Mouse (Mus musculus): ENCODE measurements at regions not wholly inside any gene's neighbourhood (a gene's known extent, or its start where the extent isn't known, plus 50 kb on each side); places are given as distances from the start of the nearest gene placed in this dataset.

DNA sequence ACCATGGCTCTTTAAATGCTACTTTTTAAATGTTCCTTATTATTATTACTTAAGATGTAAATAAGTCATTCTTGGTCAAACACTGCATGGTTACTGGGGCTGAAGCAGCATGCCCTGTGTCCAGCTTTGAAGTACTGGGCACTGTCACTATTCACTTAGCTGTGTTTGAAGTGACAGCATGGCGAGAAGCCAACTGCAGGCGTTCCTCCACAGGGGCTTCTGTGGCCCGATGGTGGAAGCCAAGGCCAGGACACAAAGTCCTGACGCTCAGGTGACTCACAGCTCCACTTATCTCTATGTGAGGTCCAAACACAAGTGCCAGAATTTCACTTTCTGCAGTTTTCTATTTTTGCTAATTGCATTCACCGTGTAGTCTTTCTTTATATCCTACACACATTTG lies 65.3 kb downstream of the Cdca7 start:
- no peak for ATAC-seq

DNA sequence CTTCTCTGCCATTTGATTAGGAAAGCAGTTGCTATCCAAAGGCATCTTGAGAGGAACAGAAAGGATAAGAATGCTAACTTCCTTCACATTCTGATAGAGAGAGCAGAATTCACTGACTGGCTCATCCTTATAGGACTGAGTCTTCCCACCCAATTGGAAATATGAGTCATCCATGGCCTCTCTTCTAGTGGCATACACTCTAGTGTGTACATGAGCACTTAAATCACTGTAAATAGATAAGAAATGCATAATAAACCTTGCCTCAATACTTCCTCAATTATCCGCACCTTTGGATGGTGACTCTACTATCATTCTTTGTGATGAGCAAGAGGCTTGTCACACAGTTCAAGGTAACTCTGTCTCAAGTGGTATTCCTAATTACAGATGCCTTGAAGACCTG lies 69.5 kb downstream of the Cdca7 start:
- ATAC-seq, result no peak

DNA sequence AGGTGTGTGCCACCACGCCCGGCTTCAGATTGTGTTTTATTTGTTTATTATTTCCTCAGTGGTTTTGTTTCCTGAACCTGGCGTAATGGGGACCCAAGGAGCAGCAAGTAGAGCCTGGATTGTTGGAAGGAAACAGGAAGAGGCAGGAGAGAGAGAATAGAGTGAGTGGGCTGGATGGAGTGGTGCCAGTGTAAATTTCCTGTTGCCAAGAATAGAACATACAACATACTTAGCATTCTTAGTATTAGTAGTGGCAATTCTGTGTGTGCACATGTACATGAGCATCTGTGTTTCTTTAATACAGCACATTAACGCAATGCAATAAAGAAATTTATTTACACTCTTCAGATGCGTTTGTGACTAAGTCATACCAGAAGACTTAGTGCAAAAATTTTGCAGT lies 70.5 kb downstream of the Cdca7 start:
- ATAC-seq, result no peak

DNA sequence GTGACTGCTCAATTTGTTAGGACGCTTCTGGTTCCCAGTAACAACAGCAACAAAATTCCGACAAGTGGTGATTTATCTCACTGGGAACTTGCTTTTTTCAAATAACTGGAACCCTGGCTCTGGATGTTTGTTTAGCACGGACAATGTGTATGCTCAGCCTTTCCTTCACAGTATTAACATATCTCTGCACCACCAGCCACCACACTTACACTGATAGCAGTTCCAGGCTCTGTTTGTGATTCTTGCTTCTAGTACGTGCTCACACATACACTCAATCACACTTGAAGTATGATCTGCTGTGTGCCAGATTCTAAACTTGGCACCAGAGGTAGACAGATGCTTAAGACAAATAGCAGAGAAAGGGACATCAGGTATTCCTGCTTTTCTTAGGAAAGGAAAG lies 71.0 kb downstream of the Cdca7 start:
- ATAC-seq, result no peak

DNA sequence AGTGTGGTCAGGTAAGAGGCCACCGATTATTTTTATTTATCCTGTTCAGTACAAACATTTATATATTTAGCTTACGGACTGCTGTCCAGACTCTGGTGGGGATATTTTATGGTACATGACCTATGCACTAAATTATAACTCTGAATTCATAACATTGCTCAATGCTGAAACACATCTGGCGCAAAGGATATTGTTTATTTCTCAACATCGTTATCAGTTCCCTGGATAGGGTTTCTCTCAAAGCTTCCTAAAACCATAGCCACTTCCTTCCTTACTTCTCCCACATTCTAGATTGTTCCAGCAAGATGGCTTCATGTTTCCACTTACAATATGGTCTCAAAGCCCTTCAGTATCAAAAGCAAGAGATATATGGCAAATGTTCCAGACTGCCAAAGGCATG lies 75.3 kb downstream of the Cdca7 start:
- ATAC-seq, result no peak

GRCm38 (mm10) chr2:72554603-72555002 lies 78.6 kb downstream of the Cdca7 start:
- ATAC-seq, result no peak

DNA sequence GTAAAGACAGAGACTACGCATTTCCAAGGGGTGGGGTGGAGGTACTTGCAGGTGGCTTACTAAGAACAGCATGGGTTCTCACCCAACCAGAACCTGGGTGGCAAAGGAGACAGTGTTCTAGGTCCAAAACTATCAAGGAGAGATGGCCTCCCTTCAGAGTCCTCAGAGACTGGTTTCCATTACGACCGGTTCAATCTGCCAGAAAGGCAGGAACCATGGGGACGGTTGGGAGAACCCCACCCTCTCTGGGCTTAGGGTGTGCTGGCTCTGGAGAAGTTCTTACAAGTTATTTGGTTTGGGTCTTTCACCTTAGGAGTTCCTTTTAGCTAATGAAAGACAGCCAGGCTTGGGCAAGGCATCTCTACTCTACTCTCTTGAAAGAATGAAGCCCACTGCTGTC lies 79.2 kb downstream of the Cdca7 start:
- no peak for ATAC-seq

- ATAC-seq, result no peak
These were observed 79.6 kb downstream of the Cdca7 start for GRCm38 (mm10) chr2:72555556-72555955.

DNA sequence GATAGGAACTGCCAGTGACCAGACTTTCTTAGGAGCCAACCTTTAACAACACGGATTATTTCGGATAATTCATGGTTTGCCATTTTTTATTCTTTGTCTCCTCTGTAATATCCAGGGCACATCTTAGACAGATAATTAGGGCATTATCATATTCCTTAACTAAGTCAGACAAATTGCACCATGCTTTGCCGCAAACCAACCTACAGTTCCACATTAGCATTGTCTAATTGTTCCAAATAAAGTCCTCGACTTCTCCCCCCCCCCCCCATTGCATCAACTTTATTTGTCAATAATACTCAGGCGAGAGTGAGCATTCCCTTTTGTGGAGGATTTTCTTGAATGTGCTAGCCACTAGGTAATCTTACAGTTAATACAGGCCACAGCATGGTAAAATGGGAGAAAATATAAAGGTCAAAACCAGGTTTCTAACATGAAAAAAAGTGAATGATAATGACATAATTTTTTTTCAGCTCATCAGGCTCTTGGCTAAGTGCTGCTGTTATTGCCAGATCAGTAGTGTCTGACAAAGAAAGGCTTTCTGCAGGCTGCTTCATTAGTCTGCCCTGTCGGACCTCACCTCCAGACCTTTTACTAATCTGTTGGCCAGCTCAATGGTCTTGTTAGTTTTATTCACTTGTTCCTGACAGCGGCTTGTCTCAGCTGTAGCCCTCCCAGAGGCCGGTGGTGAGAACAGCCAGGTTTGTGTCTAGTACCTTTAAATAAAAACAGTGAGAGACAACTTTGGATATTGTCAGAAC lies 80.3 kb downstream of the Cdca7 start:
- ATAC-seq, result no peak

DNA sequence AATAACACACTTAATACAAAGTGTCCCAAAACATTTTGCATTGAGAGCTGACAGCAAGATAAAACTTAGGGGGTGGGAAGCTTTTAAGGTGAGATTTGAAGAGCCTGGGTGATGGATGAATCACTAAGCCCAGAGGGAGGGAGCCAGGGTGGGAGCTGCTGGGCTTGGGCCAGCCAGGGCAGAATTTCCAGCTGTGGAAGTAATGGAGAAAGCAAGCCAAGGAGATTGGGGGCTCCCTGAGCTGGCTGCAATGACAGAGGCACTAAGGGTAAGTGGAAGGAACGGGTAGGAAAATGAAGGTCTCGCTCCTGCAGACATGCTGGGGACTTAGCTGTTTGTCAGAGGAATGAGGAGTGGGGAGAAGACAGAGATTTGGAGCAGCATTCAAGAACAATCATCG lies 81.2 kb downstream of the Cdca7 start:
- no peak for ATAC-seq

- ATAC-seq, result no peak
These were observed 81.8 kb downstream of the Cdca7 start for GRCm38 (mm10) chr2:72557565-72558260.

- no peak for ATAC-seq
These were observed 85.4 kb downstream of the Cdca7 start for GRCm38 (mm10) chr2:72561383-72561782.

- ATAC-seq, result no peak
These were observed 102.4 kb downstream of the Cdca7 start for GRCm38 (mm10) chr2:72578322-72578721.

DNA sequence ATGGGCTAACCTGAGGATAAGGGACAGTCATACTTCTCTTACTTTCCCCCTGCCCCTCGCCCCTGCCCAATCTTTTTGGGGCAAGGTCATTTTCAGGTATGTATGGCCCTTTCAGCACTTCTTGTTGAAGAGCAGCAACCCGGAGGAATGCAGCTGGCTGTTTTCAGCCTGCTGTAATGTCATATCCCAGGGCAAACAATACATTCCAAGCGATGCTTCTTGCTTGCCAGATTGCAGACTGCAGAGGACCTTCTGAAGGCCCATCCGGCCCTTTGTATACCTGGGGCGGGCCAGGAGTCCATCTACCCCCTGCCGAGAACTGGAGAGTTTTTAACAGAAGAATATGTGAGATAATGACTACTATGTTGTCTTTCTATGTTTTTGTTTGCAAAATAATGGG lies 105.2 kb downstream of the Cdca7 start:
- ATAC-seq, result no peak

DNA sequence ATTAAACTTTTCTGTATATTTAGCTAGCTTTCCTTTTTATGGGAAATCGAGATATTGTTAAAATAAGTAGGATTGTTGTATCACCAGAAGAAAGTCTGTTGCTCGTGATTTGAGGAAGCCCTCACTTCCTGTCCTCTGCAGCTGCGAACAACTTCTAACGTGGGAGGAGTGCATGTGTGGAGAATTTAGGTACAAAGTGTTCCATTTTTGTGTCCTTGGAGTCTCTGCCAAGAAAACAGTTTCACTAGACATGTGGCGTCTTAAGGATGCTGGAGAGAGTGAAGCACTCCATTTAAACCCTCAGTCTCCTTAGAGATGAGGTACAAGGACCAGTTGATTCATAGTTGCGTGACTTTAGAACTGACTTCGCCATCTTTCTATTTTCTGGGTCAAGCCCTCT lies 112.9 kb downstream of the Cdca7 start:
- ATAC-seq, result no peak

- ATAC-seq, result no peak
These were observed 116.1 kb downstream of the Cdca7 start for GRCm38 (mm10) chr2:72592011-72592410.

GRCm38 (mm10) chr2:72596994-72597925 lies 121.3 kb downstream of the Cdca7 start:
- ATAC-seq, result no peak

GRCm38 (mm10) chr2:72597941-72598340 lies 122.0 kb downstream of the Cdca7 start:
- no peak for ATAC-seq

- ATAC-seq, result no peak
These were observed 124.8 kb downstream of the Cdca7 start for GRCm38 (mm10) chr2:72600723-72601122.

- no peak for ATAC-seq
These were observed 126.2 kb downstream of the Cdca7 start for GRCm38 (mm10) chr2:72602152-72602551.

- ATAC-seq, result no peak
These were observed 136.3 kb downstream of the Cdca7 start for GRCm38 (mm10) chr2:72612221-72612620.

DNA sequence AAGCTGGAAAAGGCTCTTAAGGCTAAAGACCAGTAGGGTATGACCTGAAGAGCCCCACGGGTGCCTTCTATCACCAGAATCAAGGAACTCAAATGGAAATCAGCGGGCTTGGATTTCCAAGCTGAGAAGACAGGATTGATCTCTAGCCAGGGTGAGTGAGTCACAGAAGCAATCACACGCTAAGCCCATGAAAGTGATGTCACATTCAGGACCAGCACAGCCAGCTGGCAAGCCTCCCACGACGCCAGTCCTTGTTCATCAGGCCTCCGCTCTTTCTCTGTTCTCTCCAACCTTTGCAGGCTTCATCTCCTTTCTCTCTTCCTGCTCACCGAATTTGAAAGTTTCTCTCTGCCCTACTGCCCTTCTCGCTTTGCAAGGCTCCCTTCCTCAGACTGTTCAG lies 138.3 kb downstream of the Cdca7 start:
- ATAC-seq, result no peak

DNA sequence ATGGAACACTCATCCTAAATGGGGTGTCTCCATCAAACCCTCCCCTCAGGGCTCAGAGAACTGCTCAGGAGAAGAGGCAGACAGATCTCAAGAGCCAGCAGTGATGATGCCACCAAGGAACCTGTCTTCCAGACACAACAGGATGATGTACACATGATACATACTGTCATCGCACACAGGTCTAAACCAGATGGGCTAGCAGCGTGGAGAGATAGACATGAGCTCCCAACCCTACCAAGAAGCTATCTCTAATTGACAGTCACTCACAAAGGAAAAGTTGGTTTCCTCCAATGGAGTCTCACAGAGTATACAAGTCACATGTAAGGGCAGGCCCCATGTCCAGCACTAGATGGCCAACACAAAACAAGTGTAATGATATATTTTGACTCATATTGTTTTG lies 139.9 kb downstream of the Cdca7 start:
- ATAC-seq, result no peak

All from CD4-positive, CD25-positive, alpha-beta regulatory T cell, adult 4 months (primary cell).